Mouse (Mus musculus) olfactory bulb, adult 2 months (tissue): ENCODE results near the gene Unc13a. TPM values are rescaled to one million over a fixed set of nuclear protein-coding genes. Genes with fewer than 3 reads are reported as not detected.

Experiments used
- H3K27ac ChIP-seq: fragments of 200-500 bp; 2 replicates; pipeline ENCODE4 v1.5.1; 2012; ENCODE audit warnings: low read depth, low read length; ENCODE audit not compliant: insufficient read depth
- H3K4me1 ChIP-seq: fragments of 200-500 bp; 2 replicates; pipeline ENCODE4 v1.6.1; 2012; ENCODE audit warnings: low read length; ENCODE audit not compliant: control insufficient read depth, insufficient read depth
- H3K4me3 ChIP-seq: fragments of 200-500 bp; 2 replicates; pipeline ENCODE4 v1.5.1; 2012; ENCODE audit warnings: mild to moderate bottlenecking, low read depth, low read length, moderate library complexity; ENCODE audit not compliant: insufficient read depth
- CTCF ChIP-seq: fragments of 200-500 bp; IDR thresholded peaks from 2 replicates; pipeline ENCODE4 v1.5.1; 2012; ENCODE audit warnings: low read depth, mild to moderate bottlenecking, low read length, moderate library complexity; ENCODE audit not compliant: insufficient read depth
- POLR2A ChIP-seq: fragments of 200-500 bp; IDR thresholded peaks from 2 replicates; pipeline ENCODE4 v1.6.1; 2012; ENCODE audit warnings: mild to moderate bottlenecking, low read depth, low read length, moderate library complexity; ENCODE audit not compliant: insufficient read depth
- WGBS: fragments of 180-500 bp; shearing (Covaris S2); methylation state at CpG from one replicate; pipeline ENCODE4 v1.1.7; 2018; 5-methylcytosine and 5-hydroxymethylcytosine counted together
- polyA plus RNA-seq: library from polyadenylated mRNA; stranded (reverse); fragments of >200 nt; gene quantifications from 2 replicates; pipeline ENCODE4 v1.2.4, GENCODE M21; 2012; ENCODE audit warnings: low replicate concordance; ENCODE audit not compliant: missing spikeins, insufficient read depth, insufficient read length

Unc13a gene
- polyA plus RNA-seq, 1 experiment, result not detected

- H3K27ac ChIP-seq, result peak overlapping the region; percentile 42
- TF ChIP-seq CTCF (no peak), POLR2A (no peak)
- H3K4me3 ChIP-seq, result no peak overlapping the region
- H3K4me1 ChIP-seq, result peaks cover 42% of the 10 kb centered on the region
- WGBS, result 54% methylated on average over 1 of the region's 1 CpGs
Observed at GRCm38 (mm10) chr8:71579009-71579408, 92.5 kb downstream of the Unc13a start.

GRCm38 (mm10) chr8:71577856-71578387, 93.6 kb downstream of the Unc13a start:
- Histone ChIP-seq H3K4me1 (peaks cover 44% of the 10 kb centered on the region), H3K27ac (no peak overlapping the region), H3K4me3 (no peak overlapping the region)
- no peak for TF ChIP-seq POLR2A
- 56% methylated on average over 4 of the region's 4 CpGs for WGBS

DNA sequence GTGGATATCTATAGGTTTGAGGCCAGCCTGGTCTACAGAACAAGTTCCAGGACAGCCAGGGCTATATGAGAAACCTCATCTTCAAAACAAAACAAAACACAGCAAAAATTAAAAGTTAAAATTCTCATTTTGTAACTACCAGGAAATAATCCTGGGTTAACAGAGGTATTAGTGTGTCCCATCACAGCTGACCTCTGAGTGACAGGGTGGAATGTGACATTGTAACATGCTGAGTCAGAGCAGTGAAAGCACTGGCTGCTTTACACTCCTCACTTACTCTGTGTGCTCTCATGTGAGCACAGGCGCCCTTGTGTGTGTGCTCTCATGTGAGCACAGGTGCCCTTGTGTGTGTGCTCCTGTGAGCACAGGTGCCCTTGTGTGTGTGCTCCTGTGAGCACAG, 96.5 kb downstream of the Unc13a start:
- Histone ChIP-seq H3K27ac (no peak overlapping the region), H3K4me3 (no peak overlapping the region), H3K4me1 (peaks cover 42% of the 10 kb centered on the region)
- 66% methylated on average over 1 of the region's 1 CpGs for WGBS
- no peak for TF ChIP-seq CTCF
- no peak for TF ChIP-seq POLR2A

DNA sequence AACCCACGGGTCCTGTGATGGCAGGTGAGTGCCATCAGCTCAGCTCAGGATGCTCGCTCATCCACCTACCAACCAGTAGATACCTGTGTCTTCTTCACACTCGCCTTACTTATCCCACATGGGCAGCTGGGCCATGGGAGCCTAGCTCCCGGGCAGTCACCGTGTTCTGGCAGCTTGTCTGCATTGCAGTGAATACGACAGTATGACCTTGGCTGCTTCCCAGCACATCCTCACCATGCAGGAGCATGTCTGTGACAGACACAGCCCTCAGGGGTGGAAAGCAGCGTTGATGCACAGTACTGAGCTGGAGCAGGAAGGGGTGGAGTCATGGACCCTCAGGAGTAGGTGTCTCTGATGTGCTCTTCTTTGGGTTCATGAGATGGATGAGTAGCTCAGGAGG, 97.1 kb downstream of the Unc13a start:
- H3K4me3 ChIP-seq, result no peak overlapping the region
- peaks cover 36% of the 10 kb centered on the region for H3K4me1 ChIP-seq
- H3K27ac ChIP-seq, result no peak overlapping the region
- WGBS, result 59% methylated on average over 7 of the region's 7 CpGs
- TF ChIP-seq CTCF (no peak), POLR2A (no peak)

Other genes with a start within 250 kb of the Unc13a start
- gene Abhd8, start 208.1 kb downstream of the Unc13a start, polyA plus RNA-seq, result not detected in 2 replicates
- gene Mrpl34, start 206.8 kb downstream of the Unc13a start, polyA plus RNA-seq, result not detected in 2 replicates
- gene Dda1, start 202.6 kb downstream of the Unc13a start, polyA plus RNA-seq, result not detected in 2 replicates
- not detected in 2 replicates for gene Ano8, start 185.8 kb downstream of the Unc13a start, polyA plus RNA-seq
- gene Gtpbp3, start 183.7 kb downstream of the Unc13a start, polyA plus RNA-seq, result not detected in 2 replicates
- not detected in 2 replicates for gene Plvap, start 160.0 kb downstream of the Unc13a start, polyA plus RNA-seq
- gene Ccdc194, start 146.0 kb downstream of the Unc13a start, polyA plus RNA-seq, result not detected in 2 replicates
- not detected in 2 replicates for gene Bst2, start 134.3 kb downstream of the Unc13a start, polyA plus RNA-seq
- not detected in 2 replicates for gene Mvb12a, start 128.8 kb downstream of the Unc13a start, polyA plus RNA-seq
- gene Tmem221, start 112.9 kb downstream of the Unc13a start, polyA plus RNA-seq, result not detected in 2 replicates
- gene Nxnl1, start 105.2 kb downstream of the Unc13a start, polyA plus RNA-seq, result not detected in 2 replicates
- gene Slc27a1, start 102.9 kb downstream of the Unc13a start, polyA plus RNA-seq, result not detected in 2 replicates
- not detected in 2 replicates for gene Pgls, start 79.6 kb downstream of the Unc13a start, polyA plus RNA-seq
- gene Fam129c, start 74.1 kb downstream of the Unc13a start, polyA plus RNA-seq, result not detected in 2 replicates
- gene Colgalt1, start 60.8 kb downstream of the Unc13a start, polyA plus RNA-seq, result 143 TPM in 1 of 2 replicates, not detected in the other
- gene Jak3, start 4.5 kb upstream of the Unc13a start, polyA plus RNA-seq, result not detected in 2 replicates
- not detected in 2 replicates for gene Insl3, start 17.5 kb upstream of the Unc13a start, polyA plus RNA-seq
- gene B3gnt3, start 30.0 kb upstream of the Unc13a start, polyA plus RNA-seq, result not detected in 2 replicates
- gene Fcho1, start 54.0 kb upstream of the Unc13a start, polyA plus RNA-seq, result 90.9 TPM in 1 of 2 replicates, not detected in the other
- gene Zfp709, start 210.3 kb upstream of the Unc13a start, polyA plus RNA-seq, result not detected in 2 replicates
- gene Zfp882, start 236.9 kb upstream of the Unc13a start, polyA plus RNA-seq, result not detected in 2 replicates
- gene Zfp617, start 236.9 kb upstream of the Unc13a start, polyA plus RNA-seq, result not detected in 2 replicates